Mouse (Mus musculus): ENCODE measurements at regions not wholly inside any gene's neighbourhood (a gene's known extent, or its start where the extent isn't known, plus 50 kb on each side); places are given as distances from the start of the nearest gene placed in this dataset.

DNA sequence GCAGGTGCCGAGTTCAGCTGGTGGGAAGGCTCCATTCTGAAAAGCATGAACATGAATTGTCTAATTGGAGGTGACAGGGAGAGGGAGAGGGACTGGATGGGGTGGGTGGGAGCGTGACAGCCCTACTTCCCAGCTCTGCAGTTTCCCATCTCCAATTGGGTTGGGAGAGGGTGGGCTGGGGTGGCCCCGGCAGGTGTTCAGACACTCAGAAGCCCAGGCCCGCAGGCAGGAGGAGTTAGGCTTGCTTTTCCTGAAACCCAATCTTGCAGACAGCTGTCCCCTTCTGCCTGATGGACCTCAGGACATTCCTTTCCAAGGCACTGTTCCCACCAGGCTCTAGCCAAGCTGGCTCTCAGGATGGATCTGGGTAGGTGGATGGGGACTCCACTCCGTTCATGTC, 51.9 kb upstream of the Cdon start:
- TF ChIP-seq MAFK (IDR thresholded peaks at IDR 0.05; ENCODE audit: insufficient read depth, low read depth, low read length) (no peak), HCFC1 (IDR thresholded peaks at IDR 0.05; ENCODE audit: borderline replicate concordance, insufficient read depth, low read length) (no peak), ZC3H11A (IDR thresholded peaks at IDR 0.05; ENCODE audit: borderline replicate concordance, low read depth, low read length) (no peak), CHD2 (IDR thresholded peaks at IDR 0.05; ENCODE audit: low read depth, low read length) (no peak)

All from ES-E14 (cell line).